Mouse (Mus musculus) spleen, adult 12 weeks (tissue): ENCODE measurements around the gene Arhgef3.

Source experiments
- DNase-seq: peaks from one replicate; pipeline ENCODE4 v3.0.0; 2022; ENCODE audit warnings: low spot score

Arhgef3 gene

GRCm38 (mm10) chr14:27115275-27115660, 569 bp downstream of the Arhgef3 start:
- no peak for DNase-seq

GRCm38 (mm10) chr14:27115991-27116390, 1.3 kb downstream of the Arhgef3 start:
- DNase-seq = no peak

- no peak for DNase-seq
Observed at GRCm38 (mm10) chr14:27116577-27117165, 2.0 kb downstream of the Arhgef3 start.

GRCm38 (mm10) chr14:27118546-27118945, 3.8 kb downstream of the Arhgef3 start:
- no peak for DNase-seq

GRCm38 (mm10) chr14:27122646-27123045, 7.9 kb downstream of the Arhgef3 start:
- DNase-seq = no peak

- DNase-seq = no peak
Observed at GRCm38 (mm10) chr14:27123543-27123942, 8.8 kb downstream of the Arhgef3 start.

GRCm38 (mm10) chr14:27130031-27130430, 15.3 kb downstream of the Arhgef3 start:
- no peak for DNase-seq

GRCm38 (mm10) chr14:27130676-27131075, 16.0 kb downstream of the Arhgef3 start:
- no peak for DNase-seq

- no peak for DNase-seq
Observed at GRCm38 (mm10) chr14:27131521-27131920, 16.8 kb downstream of the Arhgef3 start.

GRCm38 (mm10) chr14:27138891-27139290, 24.2 kb downstream of the Arhgef3 start:
- DNase-seq = no peak

GRCm38 (mm10) chr14:27139968-27140367, 25.3 kb downstream of the Arhgef3 start:
- no peak for DNase-seq

- no peak for DNase-seq
Observed at GRCm38 (mm10) chr14:27141486-27141885, 26.8 kb downstream of the Arhgef3 start.

- DNase-seq = no peak
Observed at GRCm38 (mm10) chr14:27142680-27143079, 28.0 kb downstream of the Arhgef3 start.

- DNase-seq = no peak
Observed at GRCm38 (mm10) chr14:27145171-27146045, 30.7 kb downstream of the Arhgef3 start.

GRCm38 (mm10) chr14:27147726-27148125, 33.0 kb downstream of the Arhgef3 start:
- no peak for DNase-seq

- DNase-seq = no peak
Observed at GRCm38 (mm10) chr14:27149401-27149800, 34.7 kb downstream of the Arhgef3 start.

- DNase-seq = no peak
Observed at GRCm38 (mm10) chr14:27150011-27150640, 35.4 kb downstream of the Arhgef3 start.

GRCm38 (mm10) chr14:27151432-27151831, 36.7 kb downstream of the Arhgef3 start:
- DNase-seq = no peak

- DNase-seq = no peak
Observed at GRCm38 (mm10) chr14:27155088-27155487, 40.4 kb downstream of the Arhgef3 start.

- DNase-seq = no peak
Observed at GRCm38 (mm10) chr14:27156032-27156431, 41.3 kb downstream of the Arhgef3 start.

- DNase-seq = no peak
Observed at GRCm38 (mm10) chr14:27158133-27158532, 43.4 kb downstream of the Arhgef3 start.

GRCm38 (mm10) chr14:27158782-27159181, 44.1 kb downstream of the Arhgef3 start:
- no peak for DNase-seq

GRCm38 (mm10) chr14:27160762-27161161, 46.1 kb downstream of the Arhgef3 start:
- no peak for DNase-seq
